Mouse (Mus musculus): Measurements from ENCODE around the gene 4930590J08Rik. TPM values are rescaled to one million over a fixed set of nuclear protein-coding genes. Genes with fewer than 3 reads are reported as not detected.
A peak's percentile ranks its signal among the peaks of the same experiment; 100 is the strongest.
"Not testable (repeated sequence)": the region's sequence is repeated elsewhere in the genome, so short reads cannot be mapped to it uniquely, and the experiment has no call there.

Gene 4930590J08Rik
- 0.43 and 0.55 TPM in 2 replicates for polyA plus RNA-seq (2012; rRNA removed)

- not testable (repeated sequence) for DNase-seq (ENCODE audit: low read depth)
Observed at GRCm38 (mm10) chr6:91902509-91902908, at the start of gene 4930590J08Rik. TSS of gene 4930590J08Rik (plus strand) at chr6:91902809.

GRCm38 (mm10) chr6:91858339-91858738 is 44.3 kb upstream of the 4930590J08Rik start:
- no peak for DNase-seq (ENCODE audit: low read depth)

- DNase-seq (ENCODE audit: low read depth), result no peak
Observed at GRCm38 (mm10) chr6:91862848-91863247, 39.8 kb upstream of the 4930590J08Rik start.

- DNase-seq (ENCODE audit: low read depth), result no peak
Observed at GRCm38 (mm10) chr6:91864595-91864994, 38.0 kb upstream of the 4930590J08Rik start.

- no peak for DNase-seq (ENCODE audit: low read depth)
Observed at GRCm38 (mm10) chr6:91865601-91866000, 37.0 kb upstream of the 4930590J08Rik start.

- DNase-seq (ENCODE audit: low read depth), result no peak
Observed at GRCm38 (mm10) chr6:91868091-91868490, 34.5 kb upstream of the 4930590J08Rik start.

- DNase-seq (ENCODE audit: low read depth), result no peak
Observed at GRCm38 (mm10) chr6:91872781-91873180, 29.8 kb upstream of the 4930590J08Rik start.

- DNase-seq (ENCODE audit: low read depth), result peak; percentile 79
Observed at GRCm38 (mm10) chr6:91877885-91878651, 24.5 kb upstream of the 4930590J08Rik start, which contains the start of gene Ccdc174. TSS of gene Ccdc174 (plus strand) at chr6:91878053.

- DNase-seq (ENCODE audit: low read depth), result no peak
Observed at GRCm38 (mm10) chr6:91883859-91884258, 18.8 kb upstream of the 4930590J08Rik start.

- DNase-seq (ENCODE audit: low read depth), result no peak
Observed at GRCm38 (mm10) chr6:91889255-91889906, 13.2 kb upstream of the 4930590J08Rik start.

- no peak for DNase-seq (ENCODE audit: low read depth)
Observed at GRCm38 (mm10) chr6:91890615-91891014, 12.0 kb upstream of the 4930590J08Rik start.

GRCm38 (mm10) chr6:91891776-91892175 is 10.8 kb upstream of the 4930590J08Rik start:
- no peak for DNase-seq (ENCODE audit: low read depth)

GRCm38 (mm10) chr6:91896783-91897182 is 5.8 kb upstream of the 4930590J08Rik start:
- DNase-seq (ENCODE audit: low read depth), result no peak

GRCm38 (mm10) chr6:91901505-91901904 is 1.1 kb upstream of the 4930590J08Rik start:
- no peak for DNase-seq (ENCODE audit: low read depth)

- DNase-seq (ENCODE audit: low read depth), result no peak
Observed at GRCm38 (mm10) chr6:91914011-91914410, 11.4 kb downstream of the 4930590J08Rik start.

GRCm38 (mm10) chr6:91917286-91917685 is 14.7 kb downstream of the 4930590J08Rik start:
- no peak for DNase-seq (ENCODE audit: low read depth)

GRCm38 (mm10) chr6:91917716-91918115 is 15.1 kb downstream of the 4930590J08Rik start:
- no peak for DNase-seq (ENCODE audit: low read depth)

GRCm38 (mm10) chr6:91931231-91931630 is 28.6 kb downstream of the 4930590J08Rik start:
- no peak for DNase-seq (ENCODE audit: low read depth)

- no peak for DNase-seq (ENCODE audit: low read depth)
Observed at GRCm38 (mm10) chr6:91938491-91938890, 35.9 kb downstream of the 4930590J08Rik start.

- no peak for DNase-seq (ENCODE audit: low read depth)
Observed at GRCm38 (mm10) chr6:91948426-91948825, 45.8 kb downstream of the 4930590J08Rik start.

GRCm38 (mm10) chr6:91958015-91958414 is 55.4 kb downstream of the 4930590J08Rik start:
- not testable (repeated sequence) for DNase-seq (ENCODE audit: low read depth)

- DNase-seq (ENCODE audit: low read depth), result no peak
Observed at GRCm38 (mm10) chr6:91960028-91960811, 57.6 kb downstream of the 4930590J08Rik start.

Measured in gonadal fat pad, adult 2 months (tissue).